Mouse (Mus musculus) heart, embryonic 12.5 days (tissue): ENCODE measurements at regions not wholly inside any gene's neighbourhood (a gene's known extent, or its start where the extent isn't known, plus 50 kb on each side); places are given as distances from the start of the nearest gene placed in this dataset.

ENCODE experiments used
- ATAC-seq: fragments of 200-750 bp; cut with Nextera tagmentation; 2 replicates; pipeline ENCODE4 v1.8.0; 2017; ENCODE audit warnings: moderate TSS enrichment, moderate library complexity; ENCODE audit not compliant: insufficient number of reproducible peaks, low FRiP score
- H3K27ac ChIP-seq: fragments of 300-500 bp; sonication (generic); 2 replicates; pipeline ENCODE4 v1.5.1; 2016; ENCODE audit warnings: mild to moderate bottlenecking, moderate library complexity; ENCODE audit not compliant: poor library complexity, severe bottlenecking
- H3K27me3 ChIP-seq: fragments of 300-500 bp; sonication (generic); replicated peaks from 2 replicates; pipeline ENCODE4 v1.6.1; 2016; ENCODE audit warnings: mild to moderate bottlenecking, moderate library complexity
- H3K36me3 ChIP-seq: fragments of 300-500 bp; sonication (generic); 2 replicates; pipeline ENCODE4 v1.6.1; 2016; ENCODE audit warnings: mild to moderate bottlenecking, moderate library complexity
- H3K4me1 ChIP-seq: fragments of 300-500 bp; sonication (generic); replicated peaks from 2 replicates; pipeline ENCODE4 v1.6.1; 2016; ENCODE audit warnings: mild to moderate bottlenecking
- H3K4me2 ChIP-seq: fragments of 300-500 bp; sonication (generic); 2 replicates; pipeline ENCODE4 v1.6.1; 2016; ENCODE audit warnings: mild to moderate bottlenecking, moderate library complexity
- H3K4me3 ChIP-seq: fragments of 300-500 bp; sonication (generic); 2 replicates; pipeline ENCODE4 v1.5.1; 2016; ENCODE audit warnings: mild to moderate bottlenecking
- H3K9ac ChIP-seq: fragments of 300-500 bp; sonication (generic); 2 replicates; pipeline ENCODE4 v1.6.1; 2016; ENCODE audit warnings: mild to moderate bottlenecking, moderate library complexity
- H3K9me3 ChIP-seq: fragments of 300-500 bp; sonication (generic); replicated peaks from 2 replicates; pipeline ENCODE4 v1.6.1; 2016; ENCODE audit warnings: mild to moderate bottlenecking, moderate library complexity
- WGBS: fragments of 180-500 bp; shearing (Covaris S2); methylation state at CpG from one replicate; pipeline ENCODE4 v1.1.7; 2016; 5-methylcytosine and 5-hydroxymethylcytosine counted together

DNA sequence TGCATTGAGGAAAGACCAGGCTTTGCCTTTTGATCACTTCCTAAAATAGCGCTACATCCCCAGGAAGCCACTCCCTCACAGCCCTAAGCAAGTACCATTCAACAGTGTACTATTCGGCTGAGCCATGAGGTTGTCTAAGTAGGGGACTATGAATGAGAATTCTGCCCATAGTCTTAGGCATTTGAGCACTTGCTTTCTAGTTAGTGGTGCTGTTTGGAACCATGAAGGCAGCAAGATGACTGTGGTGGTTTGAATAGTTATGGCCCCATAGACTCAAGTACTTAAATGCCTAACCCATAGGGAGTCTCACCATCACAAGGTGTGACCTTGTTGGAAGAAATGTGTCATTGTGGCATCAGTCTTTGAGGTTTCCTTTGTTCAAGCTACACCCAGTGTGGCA, 464.2 kb downstream of the Pdcd6ip start:
- 75% methylated on average over 2 of the region's 2 CpGs for WGBS
- no peaks in the 10 kb centered on the region for H3K27me3 ChIP-seq

GRCm38 (mm10) chr9:113233370-113233769, 474.7 kb downstream of the Pdcd6ip start:
- Histone ChIP-seq H3K9me3 (peaks cover 10% of the 10 kb centered on the region; the same call in 1 of the 2 replicates), H3K9ac (no peak overlapping the region), H3K4me2 (no peak overlapping the region), H3K4me3 (no peak overlapping the region), H3K4me1 (no peaks in the 10 kb centered on the region), H3K27me3 (no peaks in the 10 kb centered on the region), H3K36me3 (no peaks in the 10 kb centered on the region), H3K27ac (no peak overlapping the region)
- ATAC-seq: no peak
- WGBS: 81% methylated on average over 1 of the region's 1 CpGs

More for the DNA sequence above, 464.2 kb downstream of the Pdcd6ip start:
- H3K4me2 ChIP-seq: no peak overlapping the region
- H3K4me3 ChIP-seq: no peak overlapping the region
- H3K9me3 ChIP-seq: no peaks in the 10 kb centered on the region
- no peaks in the 10 kb centered on the region for H3K36me3 ChIP-seq
- ATAC-seq: no peak
- no peaks in the 10 kb centered on the region for H3K4me1 ChIP-seq
- H3K27ac ChIP-seq: no peak overlapping the region
- H3K9ac ChIP-seq: no peak overlapping the region

- H3K4me1 ChIP-seq: no peaks in the 10 kb centered on the region
- no peak for ATAC-seq
- WGBS: 67% methylated on average over 1 of the region's 1 CpGs
Observed at GRCm38 (mm10) chr9:113229391-113229790, 478.7 kb downstream of the Pdcd6ip start.

GRCm38 (mm10) chr9:113213930-113214329, 494.1 kb downstream of the Pdcd6ip start:
- no peak overlapping the region for H3K9ac ChIP-seq
- no peaks in the 10 kb centered on the region for H3K36me3 ChIP-seq
- H3K4me3 ChIP-seq: no peak overlapping the region
- 70% methylated on average over 5 of the region's 5 CpGs for WGBS
- H3K27me3 ChIP-seq: no peaks in the 10 kb centered on the region
- no peak for ATAC-seq
- peaks cover 6% of the 10 kb centered on the region for H3K4me1 ChIP-seq
- H3K4me2 ChIP-seq: no peak overlapping the region
- no peak overlapping the region for H3K27ac ChIP-seq
- H3K9me3 ChIP-seq: no peaks in the 10 kb centered on the region

More at GRCm38 (mm10) chr9:113229391-113229790, 478.7 kb downstream of the Pdcd6ip start:
- no peaks in the 10 kb centered on the region for H3K36me3 ChIP-seq
- peaks cover 17% of the 10 kb centered on the region for H3K9me3 ChIP-seq
- H3K27me3 ChIP-seq: no peaks in the 10 kb centered on the region
- no peak overlapping the region for H3K4me3 ChIP-seq
- H3K27ac ChIP-seq: no peak overlapping the region
- H3K4me2 ChIP-seq: no peak overlapping the region
- no peak overlapping the region for H3K9ac ChIP-seq

- H3K27me3 ChIP-seq: no peaks in the 10 kb centered on the region
- H3K4me2 ChIP-seq: no peak overlapping the region
- 77% methylated on average over 2 of the region's 2 CpGs for WGBS
- H3K9me3 ChIP-seq: no peaks in the 10 kb centered on the region
- H3K4me3 ChIP-seq: no peak overlapping the region
- H3K9ac ChIP-seq: no peak overlapping the region
- no peaks in the 10 kb centered on the region for H3K36me3 ChIP-seq
- no peak for ATAC-seq
- H3K4me1 ChIP-seq: no peaks in the 10 kb centered on the region
- no peak overlapping the region for H3K27ac ChIP-seq
Observed at GRCm38 (mm10) chr9:113212389-113212788, 495.7 kb downstream of the Pdcd6ip start.

GRCm38 (mm10) chr9:113208181-113208580, 499.9 kb downstream of the Pdcd6ip start:
- H3K27ac ChIP-seq: no peak overlapping the region
- no peak overlapping the region for H3K4me3 ChIP-seq
- no peaks in the 10 kb centered on the region for H3K27me3 ChIP-seq
- no peak for ATAC-seq
- H3K9ac ChIP-seq: no peak overlapping the region
- H3K4me2 ChIP-seq: no peak overlapping the region
- no peaks in the 10 kb centered on the region for H3K9me3 ChIP-seq
- no peaks in the 10 kb centered on the region for H3K4me1 ChIP-seq
- WGBS: 63% methylated on average over 4 of the region's 4 CpGs
- H3K36me3 ChIP-seq: no peaks in the 10 kb centered on the region

GRCm38 (mm10) chr9:113199241-113199640, 508.8 kb downstream of the Pdcd6ip start:
- H3K9ac ChIP-seq: no peak overlapping the region
- H3K4me3 ChIP-seq: no peak overlapping the region
- H3K4me2 ChIP-seq: no peak overlapping the region
- H3K36me3 ChIP-seq: no peaks in the 10 kb centered on the region
- ATAC-seq: no peak
- no peaks in the 10 kb centered on the region for H3K4me1 ChIP-seq
- no peak overlapping the region for H3K27ac ChIP-seq
- H3K9me3 ChIP-seq: no peaks in the 10 kb centered on the region
- H3K27me3 ChIP-seq: no peaks in the 10 kb centered on the region
- WGBS: 87% methylated on average over 4 of the region's 4 CpGs

DNA sequence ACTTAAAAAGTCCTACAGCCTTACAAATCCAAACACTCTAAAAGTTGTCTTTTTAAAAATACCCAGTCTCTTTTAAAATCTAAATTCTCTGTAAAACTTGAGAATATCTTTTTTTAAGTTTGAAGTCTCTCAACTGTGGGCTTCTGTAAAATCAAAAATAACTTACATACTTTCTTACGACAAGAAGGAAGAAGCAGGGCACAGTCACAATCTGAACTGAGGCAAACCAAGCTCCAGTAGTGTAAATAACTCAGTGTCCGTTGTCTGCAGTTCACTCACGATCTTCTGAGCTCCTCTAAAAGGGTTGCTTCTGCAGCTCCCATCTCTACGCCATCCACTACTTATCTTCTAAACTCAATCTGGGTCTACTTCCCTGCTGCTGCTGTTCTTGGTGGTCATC, 512.5 kb downstream of the Pdcd6ip start:
- H3K36me3 ChIP-seq: no peaks in the 10 kb centered on the region

GRCm38 (mm10) chr9:113192773-113193172, 515.3 kb downstream of the Pdcd6ip start:
- no peak overlapping the region for H3K27ac ChIP-seq
- WGBS: 49% methylated on average over 3 of the region's 3 CpGs
- no peak overlapping the region for H3K4me3 ChIP-seq

More for the DNA sequence above, 512.5 kb downstream of the Pdcd6ip start:
- ATAC-seq: no peak
- no peak overlapping the region for H3K4me3 ChIP-seq
- H3K9me3 ChIP-seq: no peaks in the 10 kb centered on the region
- no peaks in the 10 kb centered on the region for H3K4me1 ChIP-seq
- H3K27me3 ChIP-seq: no peaks in the 10 kb centered on the region
- no peak overlapping the region for H3K9ac ChIP-seq
- 74% methylated on average over 4 of the region's 4 CpGs for WGBS
- no peak overlapping the region for H3K4me2 ChIP-seq
- no peak overlapping the region for H3K27ac ChIP-seq

DNA sequence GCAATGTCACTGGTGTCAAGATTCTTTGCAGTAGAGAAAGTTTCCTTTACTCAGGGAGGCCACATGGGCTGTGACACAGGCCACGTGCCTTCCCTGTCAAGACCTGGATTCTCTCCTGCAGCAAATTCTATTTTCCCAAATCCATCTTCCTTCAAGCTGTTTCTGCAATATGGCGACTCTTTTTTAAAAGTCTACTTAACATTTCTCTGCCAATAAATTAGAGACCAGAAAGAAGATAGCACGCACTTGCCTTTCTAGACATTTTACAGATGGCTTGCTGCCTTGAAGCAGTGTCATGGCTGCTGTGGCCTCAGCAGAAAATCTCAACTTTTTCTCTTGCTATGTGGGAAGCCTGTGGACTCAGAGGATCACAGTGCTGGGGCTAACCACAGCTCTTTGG, 516.9 kb downstream of the Pdcd6ip start:
- Histone ChIP-seq H3K4me3 (no peak overlapping the region), H3K4me1 (no peaks in the 10 kb centered on the region), H3K36me3 (no peaks in the 10 kb centered on the region), H3K9ac (no peak overlapping the region), H3K9me3 (no peaks in the 10 kb centered on the region), H3K27ac (no peak overlapping the region), H3K4me2 (no peak overlapping the region), H3K27me3 (no peaks in the 10 kb centered on the region)
- 70% methylated on average over 3 of the region's 3 CpGs for whole genome bisulfite sequencing
- no peak for ATAC-seq

More at GRCm38 (mm10) chr9:113192773-113193172, 515.3 kb downstream of the Pdcd6ip start:
- Histone ChIP-seq H3K9ac (no peak overlapping the region), H3K4me1 (no peaks in the 10 kb centered on the region), H3K36me3 (no peaks in the 10 kb centered on the region), H3K9me3 (no peaks in the 10 kb centered on the region), H3K27me3 (no peaks in the 10 kb centered on the region), H3K4me2 (no peak overlapping the region)
- no peak for ATAC-seq

- ATAC-seq: no peak
- no peak overlapping the region for H3K4me3 ChIP-seq
- H3K4me2 ChIP-seq: no peak overlapping the region
- H3K36me3 ChIP-seq: no peaks in the 10 kb centered on the region
- no peaks in the 10 kb centered on the region for H3K9me3 ChIP-seq
- H3K4me1 ChIP-seq: no peaks in the 10 kb centered on the region
- H3K27ac ChIP-seq: no peak overlapping the region
- H3K9ac ChIP-seq: no peak overlapping the region
- WGBS: 69% methylated on average over 8 of the region's 8 CpGs
- H3K27me3 ChIP-seq: no peaks in the 10 kb centered on the region
Observed at GRCm38 (mm10) chr9:113181182-113181581, 526.9 kb downstream of the Pdcd6ip start.

GRCm38 (mm10) chr9:113177918-113178235, 530.2 kb downstream of the Pdcd6ip start:
- no peak for ATAC-seq
- 84% methylated on average over 4 of the region's 4 CpGs for whole genome bisulfite sequencing
- H3K4me2 ChIP-seq: no peak overlapping the region

More at GRCm38 (mm10) chr9:113177918-113178235, 530.2 kb downstream of the Pdcd6ip start:
- H3K36me3 ChIP-seq: no peaks in the 10 kb centered on the region
- no peak overlapping the region for H3K4me3 ChIP-seq
- H3K9ac ChIP-seq: no peak overlapping the region
- H3K27ac ChIP-seq: no peak overlapping the region
- no peaks in the 10 kb centered on the region for H3K9me3 ChIP-seq
- H3K4me1 ChIP-seq: no peaks in the 10 kb centered on the region
- H3K27me3 ChIP-seq: no peaks in the 10 kb centered on the region
